Mouse (Mus musculus): Measurements from ENCODE around the gene Hyal3. TPM values are rescaled to one million over a fixed set of nuclear protein-coding genes. Genes with fewer than 3 reads are reported as not detected.

Hyal3 gene
- polyA plus RNA-seq, 2 experiments = 1.2 to 1.4 TPM

- no peak for ATAC-seq (ENCODE audit: low FRiP score, low read depth)
- no peak overlapping the region for H3K4me2 ChIP-seq (replicated peaks; ENCODE audit: low read depth, low read length, severe bottlenecking)
These were observed 14.4 kb upstream of the Hyal3 start for GRCm38 (mm10) chr9:107566041-107566709.

DNA sequence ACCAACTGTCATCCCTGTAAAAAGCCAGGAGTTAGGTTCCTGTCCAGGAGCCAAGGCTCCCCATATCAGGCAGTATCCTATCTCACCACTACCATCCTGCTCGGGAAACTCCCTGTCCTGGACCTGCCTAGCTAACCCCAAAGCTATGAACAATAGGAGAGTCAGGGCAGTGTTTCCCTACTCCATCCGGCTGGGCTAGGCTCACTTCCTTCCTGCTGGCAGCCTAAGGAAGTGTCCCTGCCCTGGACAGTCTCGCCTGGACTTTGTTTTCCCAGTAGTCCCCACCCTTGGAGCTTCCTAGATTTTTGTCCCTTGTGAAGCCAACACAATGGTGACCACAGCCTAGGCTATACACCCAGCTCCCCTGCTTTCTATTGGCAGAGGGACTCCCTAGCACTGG, 13.8 kb upstream of the Hyal3 start:
- peaks cover 26% of the 10 kb centered on the region for H3K36me3 ChIP-seq (ENCODE audit: control insufficient read depth, insufficient read depth, low read length)

More at GRCm38 (mm10) chr9:107566041-107566709, 14.4 kb upstream of the Hyal3 start:
- Histone ChIP-seq H3K4me1 (ENCODE audit: control insufficient read depth, insufficient read depth, low read length) (peaks cover 27% of the 10 kb centered on the region), H3K4me3 (replicated peaks; ENCODE audit: low read length) (no peak overlapping the region; the same call in 1 of the 2 replicates), H3K36me3 (ENCODE audit: control insufficient read depth, insufficient read depth, low read length) (peaks cover 26% of the 10 kb centered on the region), H3K9me3 (ENCODE audit: control insufficient read depth, low read length) (no peaks in the 10 kb centered on the region), H3K27me3 (ENCODE audit: control insufficient read depth, insufficient read depth, low read length) (no peaks in the 10 kb centered on the region), H3K9ac (ENCODE audit: low read depth, low read length, severe bottlenecking) (no peak overlapping the region), H3K27ac (replicated peaks; ENCODE audit: low read depth, low read length) (no peak overlapping the region)
- TF ChIP-seq POLR2A (IDR thresholded peaks at IDR 0.05; ENCODE audit: borderline replicate concordance, extremely low read depth, insufficient read depth, insufficient read length) = no peak
- WGBS = 61% methylated on average over 15 of the region's 15 CpGs
- peak; percentile 75 for DNase-seq (ENCODE audit: low spot score)

GRCm38 (mm10) chr9:107567702-107568319, 12.8 kb upstream of the Hyal3 start, which contains the start of gene Hyal2:
Gene Hyal2, plus strand, starts transcription at chr9:107567945.
- no peak for DNase-seq (ENCODE audit: low spot score)
- H3K9ac ChIP-seq (ENCODE audit: low read depth, low read length, severe bottlenecking) = peak within 1 kb of the TSS; percentile 78
- WGBS = 9% methylated on average over 17 of the region's 18 CpGs
- peak within 1 kb of the TSS; percentile 75 for H3K27ac ChIP-seq (replicated peaks; ENCODE audit: low read depth, low read length)
- H3K4me3 ChIP-seq (replicated peaks; ENCODE audit: low read length) = peak within 1 kb of the TSS; percentile 75
- peaks cover 28% of the 10 kb centered on the region for H3K36me3 ChIP-seq (ENCODE audit: control insufficient read depth, insufficient read depth, low read length)
- no peaks in the 10 kb centered on the region for H3K27me3 ChIP-seq (ENCODE audit: control insufficient read depth, insufficient read depth, low read length)
- peak within 1 kb of the TSS; percentile 93 for H3K4me2 ChIP-seq (replicated peaks; ENCODE audit: low read depth, low read length, severe bottlenecking)
- no peak for ATAC-seq (ENCODE audit: low FRiP score, low read depth)
- TF ChIP-seq POLR2A (IDR thresholded peaks at IDR 0.05; ENCODE audit: borderline replicate concordance, extremely low read depth, insufficient read depth, insufficient read length) = no peak
- H3K9me3 ChIP-seq (ENCODE audit: control insufficient read depth, low read length) = no peaks in the 10 kb centered on the region
- peaks cover 31% of the 10 kb centered on the region for H3K4me1 ChIP-seq (ENCODE audit: control insufficient read depth, insufficient read depth, low read length)

More for the DNA sequence above, 13.8 kb upstream of the Hyal3 start:
- Histone ChIP-seq H3K9ac (ENCODE audit: low read depth, low read length, severe bottlenecking) (no peak overlapping the region), H3K4me1 (ENCODE audit: control insufficient read depth, insufficient read depth, low read length) (peaks cover 31% of the 10 kb centered on the region), H3K27me3 (ENCODE audit: control insufficient read depth, insufficient read depth, low read length) (no peaks in the 10 kb centered on the region), H3K4me2 (replicated peaks; ENCODE audit: low read depth, low read length, severe bottlenecking) (peak overlapping the region; percentile 93; the same call in 1 of the 2 replicates), H3K4me3 (replicated peaks; ENCODE audit: low read length) (no peak overlapping the region), H3K9me3 (ENCODE audit: control insufficient read depth, low read length) (no peaks in the 10 kb centered on the region), H3K27ac (replicated peaks; ENCODE audit: low read depth, low read length) (peak overlapping the region; percentile 75; the same call in 1 of the 2 replicates)
- WGBS = 75% methylated on average over 3 of the region's 3 CpGs
- no peak for DNase-seq (ENCODE audit: low spot score)
- no peak for TF ChIP-seq POLR2A (IDR thresholded peaks at IDR 0.05; ENCODE audit: borderline replicate concordance, extremely low read depth, insufficient read depth, insufficient read length)
- ATAC-seq (ENCODE audit: low FRiP score, low read depth) = no peak

DNA sequence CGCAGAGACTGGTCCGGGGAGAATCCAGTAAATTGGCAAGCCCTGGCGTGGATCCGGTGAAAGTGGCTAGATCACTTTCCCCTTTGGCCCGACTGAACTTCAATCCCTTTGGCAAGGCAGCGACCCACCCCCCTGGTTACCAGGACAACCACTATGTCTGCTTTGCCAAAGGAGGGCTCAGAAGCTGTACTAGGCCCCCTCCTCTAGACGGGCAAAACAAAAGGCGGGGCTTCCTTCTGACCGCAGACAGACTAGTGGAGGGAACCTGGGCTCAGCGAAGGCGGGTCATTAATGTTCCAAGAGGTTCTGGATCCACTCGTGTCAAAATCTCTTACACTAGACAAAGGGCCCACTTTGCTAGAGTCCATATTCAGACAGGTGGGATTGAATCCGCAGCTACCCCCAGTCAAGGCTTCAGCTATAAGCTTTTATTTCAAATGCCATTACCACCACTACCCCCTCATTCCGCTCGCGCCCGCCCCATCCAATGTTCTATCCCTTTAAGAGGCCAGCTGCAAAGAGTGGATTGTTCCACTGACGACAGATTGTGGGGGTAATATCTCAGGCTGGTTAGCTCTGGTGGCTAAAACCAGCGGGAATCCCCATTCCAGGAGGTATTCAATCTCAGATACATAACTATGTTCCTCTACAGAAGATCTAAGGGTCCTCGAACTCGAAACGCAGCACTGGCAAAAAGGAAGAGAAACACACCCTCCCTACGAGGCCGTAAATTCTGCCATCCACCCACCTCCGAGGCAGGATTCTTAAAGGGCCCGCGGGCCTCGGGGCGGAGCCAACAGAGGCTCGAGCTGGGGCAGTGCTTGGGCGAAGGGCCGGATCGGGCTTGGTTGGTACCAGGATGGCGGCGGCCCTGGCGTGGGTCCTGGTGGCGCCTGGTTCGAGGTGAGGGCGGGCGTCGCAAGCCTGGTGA, 12.0 kb upstream of the Hyal3 start:
- no peaks in the 10 kb centered on the region for H3K27me3 ChIP-seq (ENCODE audit: control insufficient read depth, insufficient read depth, low read length)
- peak overlapping the region; percentile 75 for H3K27ac ChIP-seq (replicated peaks; ENCODE audit: low read depth, low read length)
- peak overlapping the region; percentile 93 for H3K4me2 ChIP-seq (replicated peaks; ENCODE audit: low read depth, low read length, severe bottlenecking)
- H3K4me1 ChIP-seq (ENCODE audit: control insufficient read depth, insufficient read depth, low read length) = peaks cover 31% of the 10 kb centered on the region
- under 1% methylated on average over 41 of the region's 41 CpGs for WGBS
- peak overlapping the region; percentile 75 for H3K4me3 ChIP-seq (replicated peaks; ENCODE audit: low read length)
- DNase-seq (ENCODE audit: low spot score) = peak; percentile 87
- H3K36me3 ChIP-seq (ENCODE audit: control insufficient read depth, insufficient read depth, low read length) = peaks cover 36% of the 10 kb centered on the region
- ATAC-seq (ENCODE audit: low FRiP score, low read depth) = peak; percentile 88
- no peaks in the 10 kb centered on the region for H3K9me3 ChIP-seq (ENCODE audit: control insufficient read depth, low read length)
- peak overlapping the region; percentile 78 for H3K9ac ChIP-seq (ENCODE audit: low read depth, low read length, severe bottlenecking)
- TF ChIP-seq POLR2A (IDR thresholded peaks at IDR 0.05; ENCODE audit: borderline replicate concordance, extremely low read depth, insufficient read depth, insufficient read length) = 0 out of 2 replicates have a peak, but pooled peaks have one; percentile 74

- WGBS = under 1% methylated on average over 21 of the region's 23 CpGs
- ATAC-seq (ENCODE audit: low FRiP score, low read depth) (peak; percentile 42), DNase-seq (ENCODE audit: low spot score) (peak; percentile 19)
- Histone ChIP-seq H3K9ac (ENCODE audit: low read depth, low read length, severe bottlenecking) (peak overlapping the region; percentile 78), H3K4me1 (ENCODE audit: control insufficient read depth, insufficient read depth, low read length) (peaks cover 27% of the 10 kb centered on the region), H3K27ac (replicated peaks; ENCODE audit: low read depth, low read length) (peak overlapping the region; percentile 75), H3K36me3 (ENCODE audit: control insufficient read depth, insufficient read depth, low read length) (peaks cover 38% of the 10 kb centered on the region), H3K9me3 (ENCODE audit: control insufficient read depth, low read length) (no peaks in the 10 kb centered on the region), H3K27me3 (ENCODE audit: control insufficient read depth, insufficient read depth, low read length) (no peaks in the 10 kb centered on the region), H3K4me3 (replicated peaks; ENCODE audit: low read length) (peak overlapping the region; percentile 75), H3K4me2 (replicated peaks; ENCODE audit: low read depth, low read length, severe bottlenecking) (peak overlapping the region; percentile 93)
- TF ChIP-seq POLR2A (IDR thresholded peaks at IDR 0.05; ENCODE audit: borderline replicate concordance, extremely low read depth, insufficient read depth, insufficient read length) = no peak
These were observed 11.3 kb upstream of the Hyal3 start for GRCm38 (mm10) chr9:107569270-107569669.

Data from limb, embryonic 14.5 days (tissue).